Mouse (Mus musculus): ENCODE results near the gene Vps29. TPM values are rescaled to one million over a fixed set of nuclear protein-coding genes. Genes with fewer than 3 reads are reported as not detected.

Vps29 gene
- total and polyA plus RNA-seq, 2 experiments from 2014 or later = 111 to 344 TPM

GRCm38 (mm10) chr5:122371591-122372191 is 17.5 kb downstream of the Vps29 start, which contains the start of gene Gpn3:
TSS of gene Gpn3 (plus strand) at chr5:122371876.
- Histone ChIP-seq H3K9me3 (ENCODE audit: low read length) (no peaks in the 10 kb centered on the region), H3K4me3 (ENCODE audit: low read length) (peak within 1 kb of the TSS; percentile 75), H3K27me3 (ENCODE audit: insufficient read depth, low read length) (no peaks in the 10 kb centered on the region), H3K36me3 (ENCODE audit: insufficient read depth, low read length) (peaks cover 30% of the 10 kb centered on the region), H3K4me1 (ENCODE audit: insufficient read depth, low read length) (peaks cover 4% of the 10 kb centered on the region; the same call in 1 of the 2 replicates), H3K9ac (replicated peaks; ENCODE audit: low read length) (peak within 1 kb of the TSS; percentile 83), H3K27ac (peak within 1 kb of the TSS; percentile 97), H3K4me2 (ENCODE audit: low read depth, low read length) (peak within 1 kb of the TSS; percentile 70)
- ATAC-seq = peak; percentile 80
- peak; percentile 40 for DNase-seq (ENCODE audit: low spot score)
- TF ChIP-seq CTCF (IDR thresholded peaks at IDR 0.05; ENCODE audit: low read depth) = no peak
- WGBS = under 1% methylated on average over 35 of the region's 46 CpGs

GRCm38 (mm10) chr5:122372192-122372769 is 18.1 kb downstream of the Vps29 start, which contains the start of gene Fam216a:
TSS of gene Fam216a (minus strand) at chr5:122372364.
- ATAC-seq (peak; percentile 96), DNase-seq (ENCODE audit: low spot score) (peak; percentile 100)
- H3K4me3 ChIP-seq (ENCODE audit: low read length) = peak within 1 kb of the TSS; percentile 75
- no peaks in the 10 kb centered on the region for H3K27me3 ChIP-seq (ENCODE audit: insufficient read depth, low read length)
- H3K4me2 ChIP-seq (ENCODE audit: low read depth, low read length) = peak within 1 kb of the TSS; percentile 70
- H3K4me1 ChIP-seq (ENCODE audit: insufficient read depth, low read length) = peaks cover 4% of the 10 kb centered on the region; the same call in 1 of the 2 replicates
- peaks cover 24% of the 10 kb centered on the region for H3K36me3 ChIP-seq (ENCODE audit: insufficient read depth, low read length)
- TF ChIP-seq CTCF (IDR thresholded peaks at IDR 0.05; ENCODE audit: low read depth) = no peak
- H3K9ac ChIP-seq (replicated peaks; ENCODE audit: low read length) = peak within 1 kb of the TSS; percentile 83
- under 1% methylated on average over 53 of the region's 53 CpGs for WGBS
- H3K9me3 ChIP-seq (ENCODE audit: low read length) = no peaks in the 10 kb centered on the region
- peak within 1 kb of the TSS; percentile 97 for H3K27ac ChIP-seq

DNA sequence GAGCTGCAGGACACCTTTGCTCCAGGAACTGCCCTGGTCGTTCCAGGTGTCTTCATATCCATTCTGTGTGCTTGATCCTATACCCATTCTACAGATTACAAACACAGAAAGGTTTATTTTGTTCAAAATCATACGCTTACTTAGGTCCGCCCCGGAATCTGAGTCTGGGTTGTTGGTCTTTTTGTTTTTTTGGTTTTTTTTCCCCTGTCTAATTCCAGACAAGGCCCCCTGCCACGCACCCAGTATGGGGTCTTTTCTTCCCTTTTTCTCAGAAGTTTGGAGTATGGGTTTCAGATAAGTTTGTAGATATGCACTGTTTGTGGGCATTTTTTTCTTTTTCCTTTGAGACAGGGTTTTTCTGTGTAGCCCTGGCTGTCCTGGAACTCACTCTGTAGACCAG is 18.7 kb downstream of the Vps29 start:
- WGBS = 3% methylated on average over 5 of the region's 5 CpGs
- no peak for ATAC-seq

DNA sequence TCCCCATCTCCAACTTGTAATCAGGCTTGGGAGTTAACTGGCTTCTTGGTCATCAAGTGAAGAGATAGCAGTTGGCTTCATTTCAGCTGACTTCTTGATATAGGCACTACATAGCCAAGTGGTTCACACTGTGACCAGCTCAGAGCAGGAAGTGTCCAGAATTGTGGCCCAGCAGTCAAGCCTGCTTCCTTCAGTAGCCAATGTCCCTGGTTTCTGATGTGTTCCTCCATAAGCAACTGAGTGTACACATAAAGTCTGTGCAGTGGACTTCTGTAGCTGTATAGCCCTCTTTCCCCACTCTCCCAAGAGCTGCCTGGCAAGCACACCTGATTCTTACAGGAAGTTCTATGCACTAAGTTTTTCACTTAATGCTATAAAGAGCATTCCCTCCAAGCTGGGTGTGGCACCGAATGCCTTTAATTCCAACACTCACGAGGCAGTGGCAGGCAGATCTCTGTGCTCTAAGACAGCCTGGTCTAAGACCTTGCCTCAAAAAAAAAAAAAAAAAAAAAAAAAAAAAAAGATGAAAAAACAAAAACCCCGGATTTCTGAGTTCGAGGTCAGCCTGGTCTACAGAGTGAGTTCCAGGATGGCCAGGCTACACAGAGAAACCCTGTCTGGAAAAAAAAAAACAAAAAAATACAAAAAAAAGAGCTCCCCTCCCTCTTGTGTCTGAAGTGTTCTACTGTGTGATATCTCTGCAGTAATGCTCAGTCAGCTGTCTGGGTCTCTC is 23.1 kb downstream of the Vps29 start:
- ATAC-seq (no peak), DNase-seq (ENCODE audit: low spot score) (no peak)
- Histone ChIP-seq H3K4me2 (ENCODE audit: low read depth, low read length) (no peak overlapping the region), H3K9me3 (ENCODE audit: low read length) (no peaks in the 10 kb centered on the region), H3K4me3 (ENCODE audit: low read length) (no peak overlapping the region), H3K27ac (no peak overlapping the region), H3K36me3 (ENCODE audit: insufficient read depth, low read length) (peaks cover 28% of the 10 kb centered on the region), H3K27me3 (ENCODE audit: insufficient read depth, low read length) (no peaks in the 10 kb centered on the region), H3K9ac (replicated peaks; ENCODE audit: low read length) (no peak overlapping the region), H3K4me1 (ENCODE audit: insufficient read depth, low read length) (peaks cover 4% of the 10 kb centered on the region; the same call in 1 of the 2 replicates)
- TF ChIP-seq CTCF (IDR thresholded peaks at IDR 0.05; ENCODE audit: low read depth) = no peak
- WGBS = 93% methylated on average over 4 of the region's 4 CpGs

More for the DNA sequence above, 18.7 kb downstream of the Vps29 start:
- H3K9ac ChIP-seq (replicated peaks; ENCODE audit: low read length) = peak overlapping the region; percentile 83
- H3K9me3 ChIP-seq (ENCODE audit: low read length) = no peaks in the 10 kb centered on the region
- peak overlapping the region; percentile 75 for H3K4me3 ChIP-seq (ENCODE audit: low read length)
- DNase-seq (ENCODE audit: low spot score) = no peak
- H3K4me1 ChIP-seq (ENCODE audit: insufficient read depth, low read length) = peaks cover 4% of the 10 kb centered on the region; the same call in 1 of the 2 replicates
- TF ChIP-seq CTCF (IDR thresholded peaks at IDR 0.05; ENCODE audit: low read depth) = no peak
- peak overlapping the region; percentile 97 for H3K27ac ChIP-seq
- peak overlapping the region; percentile 70 for H3K4me2 ChIP-seq (ENCODE audit: low read depth, low read length)
- peaks cover 18% of the 10 kb centered on the region for H3K36me3 ChIP-seq (ENCODE audit: insufficient read depth, low read length)
- no peaks in the 10 kb centered on the region for H3K27me3 ChIP-seq (ENCODE audit: insufficient read depth, low read length)

DNA sequence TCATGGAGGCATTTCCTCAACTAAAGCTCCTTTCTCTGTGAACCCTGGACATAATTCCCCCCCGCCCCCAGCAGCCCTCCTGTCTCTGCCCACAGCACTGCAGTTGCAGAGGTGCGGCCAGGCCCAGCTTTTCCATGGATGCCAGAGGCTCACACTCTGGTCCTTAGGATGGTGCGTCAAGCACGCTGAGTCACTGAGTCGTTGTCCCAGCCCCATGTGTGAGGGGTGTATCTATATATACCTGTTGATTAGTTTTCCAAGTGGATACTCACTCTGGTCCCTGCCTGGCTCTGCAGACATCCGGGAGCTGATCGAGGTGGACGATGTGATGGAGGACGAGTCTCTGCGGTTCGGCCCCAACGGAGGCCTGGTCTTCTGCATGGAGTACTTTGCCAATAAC is 24.0 kb downstream of the Vps29 start:
- WGBS = 96% methylated on average over 12 of the region's 12 CpGs
- no peak for DNase-seq (ENCODE audit: low spot score)
- Histone ChIP-seq H3K27me3 (ENCODE audit: insufficient read depth, low read length) (no peaks in the 10 kb centered on the region), H3K9ac (replicated peaks; ENCODE audit: low read length) (no peak overlapping the region), H3K27ac (no peak overlapping the region), H3K4me1 (ENCODE audit: insufficient read depth, low read length) (0 out of 2 replicates have a peak, but pooled peaks cover under 1% of the 10 kb centered on the region), H3K36me3 (ENCODE audit: insufficient read depth, low read length) (peaks cover 30% of the 10 kb centered on the region), H3K9me3 (ENCODE audit: low read length) (no peaks in the 10 kb centered on the region), H3K4me2 (ENCODE audit: low read depth, low read length) (no peak overlapping the region), H3K4me3 (ENCODE audit: low read length) (no peak overlapping the region)
- no peak for TF ChIP-seq CTCF (IDR thresholded peaks at IDR 0.05; ENCODE audit: low read depth)
- no peak for ATAC-seq

DNA sequence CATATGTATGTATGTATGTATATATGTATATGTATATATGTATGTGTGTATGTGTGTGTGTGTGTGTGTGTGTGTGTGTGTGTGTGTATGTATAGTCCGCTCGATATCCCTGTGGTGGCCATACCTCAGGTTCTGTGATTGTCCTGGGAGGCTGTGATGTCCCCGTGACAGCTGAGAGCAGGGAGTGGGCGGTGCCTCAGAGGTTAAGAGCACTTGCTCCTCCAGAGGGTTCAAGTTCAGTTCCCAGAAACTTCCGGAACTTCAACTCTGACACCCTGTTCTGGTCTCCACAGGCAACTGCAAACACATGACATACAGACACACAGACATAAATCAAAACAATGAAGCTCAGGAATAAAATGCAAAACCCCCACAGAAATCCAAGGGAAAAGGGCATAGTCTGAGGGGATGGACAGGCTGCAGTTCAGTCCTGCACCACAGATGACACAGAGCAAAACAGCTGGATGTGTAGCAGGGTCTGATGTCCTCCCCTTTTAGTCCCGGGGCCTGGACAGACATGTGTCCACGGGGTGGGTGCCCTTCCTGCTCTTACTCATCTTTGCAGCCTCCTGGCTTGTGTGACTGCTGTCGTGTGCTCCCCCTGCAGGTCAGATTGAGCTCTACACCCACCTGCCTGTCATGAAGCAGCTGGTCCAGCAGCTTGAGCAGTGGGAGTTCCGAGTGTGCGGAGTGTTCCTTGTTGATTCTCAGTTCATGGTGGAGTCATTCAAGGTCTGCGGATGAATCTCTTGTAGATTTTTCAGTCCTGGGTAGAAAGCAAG is 25.4 kb downstream of the Vps29 start:
- ATAC-seq (peak; percentile 87), DNase-seq (ENCODE audit: low spot score) (peak; percentile 91)
- H3K36me3 ChIP-seq (ENCODE audit: insufficient read depth, low read length) = peaks cover 30% of the 10 kb centered on the region
- no peaks in the 10 kb centered on the region for H3K27me3 ChIP-seq (ENCODE audit: insufficient read depth, low read length)
- WGBS = 55% methylated on average over 11 of the region's 11 CpGs
- H3K9me3 ChIP-seq (ENCODE audit: low read length) = no peaks in the 10 kb centered on the region
- H3K4me2 ChIP-seq (ENCODE audit: low read depth, low read length) = no peak overlapping the region
- H3K4me3 ChIP-seq (ENCODE audit: low read length) = no peak overlapping the region
- no peaks in the 10 kb centered on the region for H3K4me1 ChIP-seq (ENCODE audit: insufficient read depth, low read length)
- peak; percentile 94 for TF ChIP-seq CTCF (IDR thresholded peaks at IDR 0.05; ENCODE audit: low read depth)
- no peak overlapping the region for H3K9ac ChIP-seq (replicated peaks; ENCODE audit: low read length)
- H3K27ac ChIP-seq = no peak overlapping the region

Data from hindbrain, postnatal 0 days (tissue).